Mouse (Mus musculus): ENCODE results near the gene Wdr47. TPM values are rescaled to one million over a fixed set of nuclear protein-coding genes. Genes with fewer than 3 reads are reported as not detected.
A peak's percentile ranks its signal among the peaks of the same experiment; 100 is the strongest.
"Not testable (repeated sequence)": the region's sequence is repeated elsewhere in the genome, so short reads cannot be mapped to it uniquely, and the experiment has no call there.

Gene Wdr47
- 11.3 and 14.0 TPM in 2 replicates for polyA plus RNA-seq (2016; fragmentation: Nextera tagmentation; extraction: Ambion mirVana)

- 6% methylated on average over 44 of the region's 44 CpGs for WGBS
- H3K4me1 ChIP-seq, result peaks cover 12% of the 10 kb centered on the region
- no peaks in the 10 kb centered on the region for H3K27me3 ChIP-seq (replicated peaks; ENCODE audit: low read depth, poor library complexity, severe bottlenecking)
- H3K27ac ChIP-seq (replicated peaks), result peak within 1 kb of the TSS; percentile 83
- DNase-seq (ENCODE audit: low spot score), result peak; percentile 98
- no peaks in the 10 kb centered on the region for H3K9me3 ChIP-seq
- peak within 1 kb of the TSS; percentile 92 for H3K4me3 ChIP-seq
- H3K36me3 ChIP-seq (replicated peaks), result no peaks in the 10 kb centered on the region
Observed at GRCm38 (mm10) chr3:108590786-108591529, at the start of gene Wdr47. Wdr47 (plus strand) TSS chr3:108591279.

DNA sequence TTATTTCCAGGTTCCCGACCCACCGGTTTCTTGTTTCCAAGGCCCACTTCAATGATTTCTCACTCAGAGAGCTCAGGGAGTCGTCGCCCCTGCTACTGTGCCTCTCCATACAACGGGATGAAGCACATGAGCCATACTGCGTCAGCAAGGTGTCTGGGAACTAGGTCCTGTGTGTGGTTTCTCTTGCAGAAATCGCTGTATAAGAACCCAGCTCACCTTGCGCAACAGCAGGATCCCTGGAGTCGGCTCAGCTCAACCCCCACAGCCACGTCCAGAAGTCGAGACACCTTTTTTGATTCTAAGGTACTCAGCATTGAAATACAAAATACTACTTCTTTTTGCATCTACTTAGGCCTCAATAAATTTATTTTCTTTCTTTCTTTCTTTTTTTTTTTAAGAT is 48.8 kb upstream of the Wdr47 start:
- Histone ChIP-seq H3K36me3 (replicated peaks) (no peaks in the 10 kb centered on the region), H3K4me3 (no peak overlapping the region), H3K27ac (replicated peaks) (no peak overlapping the region), H3K4me1 (peaks cover 4% of the 10 kb centered on the region), H3K27me3 (replicated peaks; ENCODE audit: low read depth, poor library complexity, severe bottlenecking) (0 out of 2 replicates have a peak, but pooled peaks cover 9% of the 10 kb centered on the region), H3K9me3 (no peaks in the 10 kb centered on the region)
- no peak for DNase-seq (ENCODE audit: low spot score)
- WGBS, result 84% methylated on average over 11 of the region's 11 CpGs

- H3K4me1 ChIP-seq, result peaks cover 8% of the 10 kb centered on the region; the same call in 1 of the 2 replicates
- H3K36me3 ChIP-seq (replicated peaks), result peaks cover 24% of the 10 kb centered on the region
- peak overlapping the region; percentile 91 for H3K4me3 ChIP-seq
- WGBS, result 1% methylated on average over 42 of the region's 42 CpGs
- H3K27ac ChIP-seq (replicated peaks), result peak overlapping the region; percentile 97
- H3K27me3 ChIP-seq (replicated peaks; ENCODE audit: low read depth, poor library complexity, severe bottlenecking), result no peaks in the 10 kb centered on the region
- H3K9me3 ChIP-seq, result no peaks in the 10 kb centered on the region
- no peak for DNase-seq (ENCODE audit: low spot score)
Observed at GRCm38 (mm10) chr3:108554111-108554561, 36.9 kb upstream of the Wdr47 start.

DNA sequence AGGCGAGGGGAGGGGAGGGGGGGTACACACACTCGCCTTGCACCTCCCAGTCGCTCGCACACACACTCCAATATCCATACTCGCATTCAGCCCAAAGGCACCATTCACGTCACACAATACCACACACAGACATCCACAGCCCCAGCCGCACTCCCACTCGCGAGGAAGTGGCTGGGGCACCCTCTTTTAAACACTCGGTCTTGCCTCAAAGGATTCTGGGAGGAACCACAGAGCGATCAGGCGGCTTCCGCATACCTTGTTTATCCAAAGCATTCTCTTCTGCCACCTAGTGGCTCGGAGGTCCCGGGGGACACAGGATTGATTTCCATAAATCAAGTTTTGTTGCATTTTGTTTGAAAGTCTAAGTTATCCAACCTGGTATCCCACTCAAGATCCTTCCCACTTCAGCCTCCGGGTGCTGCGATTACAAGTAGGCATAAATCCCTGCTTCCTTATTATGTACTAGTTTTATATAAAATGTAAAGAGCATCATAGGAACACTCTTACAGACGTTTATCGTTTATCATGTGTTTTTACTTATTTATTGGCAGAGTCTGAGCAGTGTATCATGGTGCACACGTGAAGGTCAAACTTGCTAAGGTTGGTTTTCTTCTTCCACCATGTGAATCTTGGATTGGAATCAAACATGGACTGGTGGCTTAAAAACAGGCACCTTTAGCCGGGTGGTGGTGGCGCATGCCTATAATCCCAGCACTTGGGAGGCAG is 36.3 kb upstream of the Wdr47 start:
- peak overlapping the region; percentile 91 for H3K4me3 ChIP-seq
- peak; percentile 92 for DNase-seq (ENCODE audit: low spot score)
- no peaks in the 10 kb centered on the region for H3K9me3 ChIP-seq
- 18% methylated on average over 22 of the region's 22 CpGs for WGBS
- H3K4me1 ChIP-seq, result peaks cover 8% of the 10 kb centered on the region; the same call in 1 of the 2 replicates
- peaks cover 30% of the 10 kb centered on the region for H3K36me3 ChIP-seq (replicated peaks)
- peak overlapping the region; percentile 97 for H3K27ac ChIP-seq (replicated peaks)
- no peaks in the 10 kb centered on the region for H3K27me3 ChIP-seq (replicated peaks; ENCODE audit: low read depth, poor library complexity, severe bottlenecking)

GRCm38 (mm10) chr3:108557888-108558287 is 33.2 kb upstream of the Wdr47 start:
- Histone ChIP-seq H3K36me3 (replicated peaks) (peaks cover 36% of the 10 kb centered on the region), H3K4me1 (peaks cover 24% of the 10 kb centered on the region), H3K27me3 (replicated peaks; ENCODE audit: low read depth, poor library complexity, severe bottlenecking) (no peaks in the 10 kb centered on the region), H3K9me3 (no peaks in the 10 kb centered on the region), H3K4me3 (no peak overlapping the region), H3K27ac (replicated peaks) (no peak overlapping the region)
- WGBS, result 91% methylated on average over 4 of the region's 4 CpGs
- DNase-seq (ENCODE audit: low spot score), result no peak

- peak within 1 kb of the TSS; percentile 95 for H3K27ac ChIP-seq (replicated peaks)
- DNase-seq (ENCODE audit: low spot score), result peak; percentile 96
- WGBS, result under 1% methylated on average over 45 of the region's 45 CpGs
Observed at GRCm38 (mm10) chr3:108562133-108562730, 28.8 kb upstream of the Wdr47 start, which contains the start of gene Tmem167b. Tmem167b (minus strand) TSS chr3:108562466.

DNA sequence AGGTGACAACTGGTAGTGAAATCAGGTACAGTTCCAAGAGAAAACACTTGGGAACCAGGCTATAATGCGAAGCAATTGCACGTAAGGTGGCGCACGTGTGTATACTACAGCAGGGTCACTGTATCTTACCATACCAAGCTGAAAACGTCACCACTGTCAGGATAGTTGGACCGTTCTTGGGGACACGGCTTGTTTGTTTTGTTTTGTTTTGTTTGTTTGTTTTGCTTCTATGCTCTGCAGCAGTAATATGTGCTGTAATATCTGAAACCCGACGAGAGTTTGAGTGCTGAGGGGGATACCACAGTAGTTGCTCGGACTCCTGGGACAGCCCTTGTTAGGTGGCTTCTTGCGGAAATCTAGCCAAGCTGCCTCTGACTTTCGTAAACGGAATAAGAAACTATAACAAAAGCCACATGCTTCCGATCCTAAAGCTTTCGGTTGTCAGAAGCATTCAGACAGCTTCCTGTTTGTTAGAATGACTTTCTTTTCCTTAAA is 28.3 kb upstream of the Wdr47 start:
- peak overlapping the region; percentile 95 for H3K27ac ChIP-seq (replicated peaks)
- H3K9me3 ChIP-seq, result no peaks in the 10 kb centered on the region
- H3K4me1 ChIP-seq, result peaks cover 22% of the 10 kb centered on the region
- DNase-seq (ENCODE audit: low spot score), result no peak
- WGBS, result 13% methylated on average over 15 of the region's 15 CpGs
- H3K4me3 ChIP-seq, result peak overlapping the region; percentile 95
- no peaks in the 10 kb centered on the region for H3K27me3 ChIP-seq (replicated peaks; ENCODE audit: low read depth, poor library complexity, severe bottlenecking)
- H3K36me3 ChIP-seq (replicated peaks), result peaks cover 26% of the 10 kb centered on the region

More at GRCm38 (mm10) chr3:108562133-108562730, 28.8 kb upstream of the Wdr47 start, which contains the start of gene Tmem167b:
- Histone ChIP-seq H3K36me3 (replicated peaks) (peaks cover 31% of the 10 kb centered on the region), H3K9me3 (no peaks in the 10 kb centered on the region), H3K27me3 (replicated peaks; ENCODE audit: low read depth, poor library complexity, severe bottlenecking) (no peaks in the 10 kb centered on the region), H3K4me3 (peak within 1 kb of the TSS; percentile 95), H3K4me1 (peaks cover 22% of the 10 kb centered on the region)

DNA sequence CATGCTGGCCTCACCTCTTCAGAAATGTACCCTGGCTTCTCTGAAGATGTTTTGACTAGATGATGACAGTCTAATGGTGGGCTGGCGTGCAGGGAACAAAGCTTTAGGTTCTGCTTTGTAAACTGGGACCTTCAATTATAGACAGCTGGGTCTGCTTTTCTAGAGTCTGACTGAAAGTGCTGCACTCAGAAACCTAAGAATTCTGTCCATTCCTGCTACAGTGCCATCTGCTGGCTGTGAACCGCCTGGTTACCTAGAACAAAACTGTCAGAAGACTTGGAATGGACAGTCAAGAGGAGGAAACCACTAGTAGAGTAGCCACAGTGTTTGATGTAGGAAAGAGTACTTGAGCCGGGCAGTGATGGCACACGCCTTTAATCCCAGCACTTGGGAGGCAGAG is 27.8 kb upstream of the Wdr47 start:
- Histone ChIP-seq H3K4me3 (peak overlapping the region; percentile 95), H3K9me3 (no peaks in the 10 kb centered on the region), H3K27ac (replicated peaks) (peak overlapping the region; percentile 95), H3K36me3 (replicated peaks) (peaks cover 21% of the 10 kb centered on the region), H3K27me3 (replicated peaks; ENCODE audit: low read depth, poor library complexity, severe bottlenecking) (no peaks in the 10 kb centered on the region), H3K4me1 (peaks cover 22% of the 10 kb centered on the region)
- DNase-seq (ENCODE audit: low spot score), result peak; percentile 83
- WGBS, result 6% methylated on average over 4 of the region's 4 CpGs

DNA sequence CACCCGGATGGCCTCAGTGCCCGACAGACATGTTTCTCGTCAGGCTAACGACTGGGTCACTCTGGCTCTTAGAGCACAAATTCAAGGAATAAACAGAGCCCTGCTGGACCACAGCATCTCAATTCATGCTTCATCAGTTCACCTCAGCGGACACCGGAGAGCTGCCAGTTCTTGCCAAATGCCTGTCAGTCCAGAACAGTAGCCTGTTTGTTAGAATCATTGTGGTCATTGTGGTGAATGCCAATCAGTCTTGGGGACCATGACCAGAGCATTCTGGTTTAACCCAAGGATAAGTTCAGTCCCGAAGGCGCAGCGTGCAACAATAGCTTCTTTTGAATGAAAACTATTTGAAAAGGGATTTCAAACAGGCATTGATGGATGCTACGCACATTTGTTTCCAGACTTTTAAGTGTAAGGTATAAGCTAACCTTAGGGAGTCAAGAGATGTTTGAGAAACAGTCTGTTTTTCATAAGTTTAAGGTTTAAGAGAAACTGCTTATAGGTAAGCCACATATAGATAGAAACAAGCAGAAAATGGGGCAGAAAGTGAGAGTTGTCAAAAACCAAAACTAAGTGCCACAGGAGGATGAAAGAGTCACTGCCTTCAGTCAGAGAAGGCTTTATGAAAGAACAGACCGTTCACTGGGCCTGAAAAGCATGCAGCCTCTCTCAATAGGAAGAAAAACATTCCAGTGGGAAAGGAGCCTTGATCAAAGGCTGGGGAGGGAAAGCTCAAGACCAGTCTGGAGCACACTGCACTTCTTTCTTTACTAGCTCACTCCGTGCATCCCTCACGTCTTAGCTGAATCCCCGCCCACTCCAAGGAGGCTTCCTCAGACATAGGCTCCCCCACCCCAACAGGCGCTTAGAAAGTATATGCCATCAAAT is 22.8 kb upstream of the Wdr47 start:
- 21% methylated on average over 15 of the region's 15 CpGs for WGBS
- H3K36me3 ChIP-seq (replicated peaks), result no peaks in the 10 kb centered on the region
- H3K9me3 ChIP-seq, result no peaks in the 10 kb centered on the region
- H3K27me3 ChIP-seq (replicated peaks; ENCODE audit: low read depth, poor library complexity, severe bottlenecking), result no peaks in the 10 kb centered on the region
- DNase-seq (ENCODE audit: low spot score), result peak; percentile 24
- H3K4me3 ChIP-seq, result no peak overlapping the region
- H3K27ac ChIP-seq (replicated peaks), result peak overlapping the region; percentile 37
- H3K4me1 ChIP-seq, result peaks cover 21% of the 10 kb centered on the region

DNA sequence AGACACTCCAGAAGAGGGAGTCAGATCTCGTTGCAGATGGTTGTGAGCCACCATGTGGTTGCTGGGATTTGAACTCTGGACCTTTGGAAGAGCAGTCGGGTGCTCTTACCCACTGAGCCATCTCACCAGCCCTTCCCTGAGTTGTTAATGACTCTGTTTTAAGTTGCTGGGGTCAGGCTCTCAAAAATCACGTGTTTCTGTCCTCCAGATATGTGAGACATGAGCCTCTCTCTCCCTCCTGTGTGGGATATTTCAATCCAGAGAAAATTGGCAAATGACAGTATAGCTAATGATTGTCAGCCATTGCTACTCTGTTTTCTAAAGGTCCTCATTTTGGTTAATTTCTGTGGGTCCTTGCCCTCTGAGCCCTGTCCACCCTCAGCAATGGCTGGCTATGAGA is 21.4 kb upstream of the Wdr47 start:
- peaks cover 26% of the 10 kb centered on the region for H3K4me1 ChIP-seq
- not testable (repeated sequence) for H3K36me3 ChIP-seq (replicated peaks); H3K9me3 ChIP-seq; DNase-seq (ENCODE audit: low spot score); H3K27me3 ChIP-seq (replicated peaks; ENCODE audit: low read depth, poor library complexity, severe bottlenecking); H3K27ac ChIP-seq (replicated peaks); H3K4me3 ChIP-seq
- WGBS, result 60% methylated on average over 3 of the region's 3 CpGs

GRCm38 (mm10) chr3:108570813-108571212 is 20.3 kb upstream of the Wdr47 start:
- 87% methylated on average over 14 of the region's 14 CpGs for WGBS
- Histone ChIP-seq H3K4me3 (peak overlapping the region; percentile 75; the same call in 1 of the 2 replicates), H3K9me3 (no peaks in the 10 kb centered on the region), H3K36me3 (replicated peaks) (no peaks in the 10 kb centered on the region), H3K27ac (replicated peaks) (no peak overlapping the region), H3K27me3 (replicated peaks; ENCODE audit: low read depth, poor library complexity, severe bottlenecking) (no peaks in the 10 kb centered on the region), H3K4me1 (peaks cover 26% of the 10 kb centered on the region)
- no peak for DNase-seq (ENCODE audit: low spot score)

All from embryonic facial prominence, embryonic 10.5 days (tissue).